ENCODE assay signal across 17 mouse cellular contexts in the genomic region with DNA sequence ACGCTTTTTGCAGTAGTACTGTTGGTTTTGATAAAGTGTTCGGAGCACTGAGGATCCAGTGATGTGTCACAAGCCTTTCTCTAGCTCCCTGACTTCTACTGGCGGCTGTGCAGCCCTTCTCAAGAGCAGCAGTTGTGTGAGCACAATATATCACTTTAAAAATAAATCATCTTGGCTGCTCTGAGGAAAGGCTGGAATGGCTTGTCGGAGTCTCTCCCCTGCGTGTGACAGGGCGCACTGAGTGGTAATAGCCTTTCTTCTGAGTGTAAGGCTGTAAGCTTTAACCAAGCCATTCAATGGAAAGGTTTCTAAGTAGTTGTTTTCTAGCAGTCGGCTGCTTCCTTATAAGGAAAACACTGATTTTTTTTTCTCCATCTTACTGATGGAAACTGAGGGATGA.
DNase-seq lines count a peak whose midpoint lies in the region; ATAC-seq and TF ChIP-seq lines count a peak whose summit lies in the region.
"Had no signal": no experiment of that assay in that cellular context is flagged by ENCODE, and none has a peak within 500 bp of the region (broad histone marks: within the 10 kb centered on the region; RNA-seq: fewer than 3 reads in every experiment).

No protein-coding gene starts in this region.

- H3K4me1 ChIP-seq in hindbrain, embryonic 12.5 days, result peaks cover 8% of the 10 kb centered on the region; the same call in 1 of the 2 replicates
- H3K4me1 ChIP-seq in hindbrain, embryonic 11.5 days (replicated peaks; ENCODE audit: control insufficient read depth, insufficient read depth, low read length), result no peaks in the 10 kb centered on the region
- peaks cover 4% of the 10 kb centered on the region; the same call in 1 of the 2 replicates for H3K4me1 ChIP-seq in hindbrain, postnatal 0 days (ENCODE audit: insufficient read depth, low read length)
- H3K4me1 ChIP-seq in neural tube, embryonic 14.5 days (ENCODE audit: control insufficient read depth, insufficient read depth, low read length), result peaks cover 5% of the 10 kb centered on the region; the same call in 1 of the 2 replicates
- H3K4me1 ChIP-seq: liver, embryonic 12.5 days had no signal

- H3K9me3 ChIP-seq in hindbrain, embryonic 12.5 days (replicated peaks), result peaks cover 7% of the 10 kb centered on the region; the same call in 1 of the 2 replicates
- no peaks in the 10 kb centered on the region for H3K9me3 ChIP-seq in hindbrain, embryonic 11.5 days (ENCODE audit: control insufficient read depth, low read length)
- no peaks in the 10 kb centered on the region for H3K9me3 ChIP-seq in hindbrain, postnatal 0 days (ENCODE audit: low read length)
- H3K9me3 ChIP-seq in neural tube, embryonic 14.5 days (ENCODE audit: control insufficient read depth, low read length), result no peaks in the 10 kb centered on the region
- H3K9me3 ChIP-seq: liver, embryonic 12.5 days had no signal

- H3K27me3 ChIP-seq in hindbrain, embryonic 12.5 days, result no peaks in the 10 kb centered on the region
- no peaks in the 10 kb centered on the region for H3K27me3 ChIP-seq in hindbrain, embryonic 11.5 days (ENCODE audit: control insufficient read depth, insufficient read depth, low read length)
- H3K27me3 ChIP-seq in hindbrain, postnatal 0 days (ENCODE audit: insufficient read depth, low read length), result no peaks in the 10 kb centered on the region
- H3K27me3 ChIP-seq in neural tube, embryonic 14.5 days (ENCODE audit: control insufficient read depth, insufficient read depth, low read length), result no peaks in the 10 kb centered on the region

- H3K4me3 ChIP-seq in hindbrain, embryonic 12.5 days, result no peak overlapping the region
- H3K4me3 ChIP-seq in hindbrain, embryonic 11.5 days (ENCODE audit: low read depth, low read length), result no peak overlapping the region
- no peak overlapping the region for H3K4me3 ChIP-seq in left cerebral cortex, adult 2 months
- H3K4me3 ChIP-seq in hindbrain, postnatal 0 days (ENCODE audit: low read length), result no peak overlapping the region
- H3K4me3 ChIP-seq in neural tube, embryonic 14.5 days (ENCODE audit: low read depth, low read length), result no peak overlapping the region
- H3K4me3 ChIP-seq: liver, embryonic 12.5 days; midbrain, embryonic 10.5 days had no signal

- DNase-seq in hindbrain, embryonic 11.5 days (ENCODE audit: low spot score), result no peak
- DNase-seq in left cerebral cortex, adult 2 months (ENCODE audit: extremely low spot score in 1 of 2, low spot score in 2 of 2), result no peak
- DNase-seq in left cerebral cortex, postnatal 4 days, result no peak
- DNase-seq in hindbrain, postnatal 0 days (ENCODE audit: low spot score), result no peak
- no peak for DNase-seq in spleen, adult 12 weeks (ENCODE audit: low spot score)
- DNase-seq: cerebellum, adult 8-10 months; kidney, adult 8-10 months; lung, adult 2 months; retina, postnatal 1 day had no signal

- no peak for ATAC-seq in hindbrain, embryonic 12.5 days (ENCODE audit: low FRiP score)
- no peak for ATAC-seq in hindbrain, embryonic 11.5 days (ENCODE audit: low FRiP score)
- no peak for ATAC-seq in hindbrain, postnatal 0 days
- ATAC-seq in neural tube, embryonic 14.5 days (ENCODE audit: low read depth), result peak; percentile 56; the same call in 1 of the 2 replicates
- ATAC-seq: forebrain, embryonic 14.5 days; inflammation-experienced regulatory T-cells, adult 6 months; liver, embryonic 12.5 days had no signal

- 0 out of 2 replicates have a peak overlapping the region, but pooled peaks have one; percentile 23 for H3K27ac ChIP-seq in hindbrain, embryonic 12.5 days
- no peak overlapping the region for H3K27ac ChIP-seq in hindbrain, embryonic 11.5 days (ENCODE audit: low read depth, low read length)
- peak overlapping the region; percentile 38 for H3K27ac ChIP-seq in left cerebral cortex, adult 2 months
- H3K27ac ChIP-seq in hindbrain, postnatal 0 days, result 0 out of 2 replicates have a peak overlapping the region, but pooled peaks have one; percentile 2
- H3K27ac ChIP-seq in neural tube, embryonic 14.5 days (ENCODE audit: low read depth, low read length), result no peak overlapping the region
- H3K27ac ChIP-seq: liver, embryonic 12.5 days; macrophage; midbrain, embryonic 10.5 days had no signal

- no peak overlapping the region for H3K4me2 ChIP-seq in hindbrain, embryonic 12.5 days (replicated peaks)
- H3K4me2 ChIP-seq in hindbrain, embryonic 11.5 days (replicated peaks; ENCODE audit: low read depth, low read length), result no peak overlapping the region
- H3K4me2 ChIP-seq in hindbrain, postnatal 0 days (ENCODE audit: low read depth, low read length), result no peak overlapping the region
- no peak overlapping the region for H3K4me2 ChIP-seq in neural tube, embryonic 14.5 days (ENCODE audit: low read depth, low read length)
- H3K4me2 ChIP-seq: heart, embryonic 11.5 days; liver, embryonic 12.5 days had no signal

- H3K9ac ChIP-seq in hindbrain, embryonic 12.5 days, result no peak overlapping the region
- H3K9ac ChIP-seq in hindbrain, embryonic 11.5 days (ENCODE audit: low read depth, low read length), result no peak overlapping the region
- no peak overlapping the region for H3K9ac ChIP-seq in hindbrain, postnatal 0 days (replicated peaks; ENCODE audit: low read length)
- no peak overlapping the region for H3K9ac ChIP-seq in neural tube, embryonic 14.5 days (replicated peaks; ENCODE audit: low read depth, low read length)
- H3K9ac ChIP-seq: liver, embryonic 12.5 days had no signal

- H3K36me3 ChIP-seq in hindbrain, embryonic 12.5 days, result no peaks in the 10 kb centered on the region
- no peaks in the 10 kb centered on the region for H3K36me3 ChIP-seq in hindbrain, embryonic 11.5 days (ENCODE audit: control insufficient read depth, insufficient read depth, low read length)
- no peaks in the 10 kb centered on the region for H3K36me3 ChIP-seq in hindbrain, postnatal 0 days (ENCODE audit: insufficient read depth, low read length)
- H3K36me3 ChIP-seq in neural tube, embryonic 14.5 days (ENCODE audit: control insufficient read depth, insufficient read depth, low read length), result no peaks in the 10 kb centered on the region
- H3K36me3 ChIP-seq: liver, embryonic 12.5 days; midbrain, embryonic 10.5 days had no signal

- no peak for TF ChIP-seq CTCF in left cerebral cortex, adult 2 months (IDR thresholded peaks at IDR 0.05)
- TF ChIP-seq CTCF in hindbrain, postnatal 0 days (IDR thresholded peaks at IDR 0.05; ENCODE audit: low read depth), result no peak

- intact Hi-C loops in left cerebral cortex, adult 2 months (cut with DNase I), result no loop called here
- intact Hi-C loops in left cerebral cortex, postnatal 4 days (cut with DNase I), result no loop called here

- 71% methylated on average over 7 of the region's 7 CpGs for WGBS in hindbrain, embryonic 12.5 days
- 72% methylated on average over 7 of the region's 7 CpGs for WGBS in hindbrain, embryonic 11.5 days
- WGBS in hindbrain, postnatal 0 days, result 69% methylated on average over 7 of the region's 7 CpGs
- WGBS in neural tube, embryonic 14.5 days, result 33% methylated on average over 7 of the region's 7 CpGs

Comparison
In these comparisons a context has a peak if more than half of its experiments do, and no peak if none do; other contexts are left out.
1. H3K27ac ChIP-seq: peak in hindbrain, embryonic 12.5 days (single experiment), left cerebral cortex, adult 2 months (single experiment) and hindbrain, postnatal 0 days (single experiment); none in hindbrain, embryonic 11.5 days (single experiment) and neural tube, embryonic 14.5 days (single experiment).